Mouse (Mus musculus) heart, embryonic 15.5 days (tissue): ENCODE results near the gene Lima1. TPM values are rescaled to one million over a fixed set of nuclear protein-coding genes. Genes with fewer than 3 reads are reported as not detected.
"Not testable (repeated sequence)": the region's sequence is repeated elsewhere in the genome, so short reads cannot be mapped to it uniquely, and the experiment has no call there.

Experiments used
- ATAC-seq: fragments of 200-750 bp; cut with Nextera tagmentation; replicated peaks from 2 replicates; pipeline ENCODE4 v1.8.0; 2017; ENCODE audit warnings: low read depth, moderate TSS enrichment; ENCODE audit not compliant: insufficient number of reproducible peaks, insufficient read depth, low FRiP score
- H3K27ac ChIP-seq: fragments of 300-500 bp; sonication (generic); 2 replicates; pipeline ENCODE4 v1.5.1; 2015; ENCODE audit warnings: mild to moderate bottlenecking, inconsistent platforms
- H3K27me3 ChIP-seq: fragments of 300-500 bp; sonication (generic); 2 replicates; pipeline ENCODE4 v1.6.1; 2015; ENCODE audit warnings: inconsistent platforms
- H3K36me3 ChIP-seq: fragments of 300-500 bp; sonication (generic); 2 replicates; pipeline ENCODE4 v1.6.1; 2015; ENCODE audit warnings: mild to moderate bottlenecking, inconsistent platforms
- H3K4me1 ChIP-seq: fragments of 300-500 bp; sonication (generic); replicated peaks from 2 replicates; pipeline ENCODE4 v1.6.1; 2015; ENCODE audit warnings: inconsistent platforms
- H3K4me2 ChIP-seq: fragments of 300-500 bp; sonication (generic); 2 replicates; pipeline ENCODE4 v1.6.1; 2015; ENCODE audit warnings: inconsistent platforms, mild to moderate bottlenecking, moderate library complexity
- H3K4me3 ChIP-seq: fragments of 300-500 bp; sonication (generic); 2 replicates; pipeline ENCODE4 v1.5.1; 2015; ENCODE audit warnings: mild to moderate bottlenecking, inconsistent platforms
- H3K9ac ChIP-seq: fragments of 300-500 bp; sonication (generic); 2 replicates; pipeline ENCODE4 v1.6.1; 2015; ENCODE audit warnings: mild to moderate bottlenecking, inconsistent platforms
- H3K9me3 ChIP-seq: fragments of 300-500 bp; sonication (generic); replicated peaks from 2 replicates; pipeline ENCODE4 v1.6.1; 2016; ENCODE audit warnings: inconsistent platforms
- WGBS: fragments of 180-500 bp; shearing (Covaris S2); methylation state at CpG from one replicate; pipeline ENCODE4 v1.1.7; 2015; ENCODE audit warnings: mixed read lengths; 5-methylcytosine and 5-hydroxymethylcytosine counted together
- polyA plus RNA-seq: library from polyadenylated mRNA; unstranded; fragments of >200 nt; fragmentation: Nextera tagmentation; extraction: Ambion mirVana; gene quantifications from 2 replicates; pipeline ENCODE4 v1.2.1, GENCODE M21; 2015

The Lima1 gene
- polyA plus RNA-seq, 1 experiment from 2014 or later, result 17.9 TPM

DNA sequence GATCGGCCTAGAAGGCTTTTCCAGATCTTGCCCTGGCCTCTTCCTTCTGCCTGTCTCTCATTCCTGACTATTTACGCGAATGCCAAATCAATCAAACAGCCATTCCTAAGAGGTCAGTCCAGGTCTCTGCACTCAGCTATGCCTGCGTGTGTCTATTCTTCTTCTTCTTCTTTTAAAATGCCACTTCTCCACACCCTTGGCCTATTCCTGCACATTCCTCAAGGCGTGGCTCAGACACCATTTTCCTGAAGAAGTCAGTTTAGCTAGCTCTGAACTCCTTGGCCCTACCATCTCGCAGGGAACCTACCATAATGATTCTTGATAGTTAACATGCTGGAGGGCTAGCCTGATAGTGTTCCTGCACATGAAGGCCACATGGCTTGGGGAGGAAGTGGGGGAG is 75.5 kb downstream of the Lima1 start:
- WGBS, result 68% methylated on average over 6 of the region's 6 CpGs
- Histone ChIP-seq H3K9ac (no peak overlapping the region), H3K36me3 (peaks cover 24% of the 10 kb centered on the region), H3K4me2 (no peak overlapping the region), H3K27me3 (no peaks in the 10 kb centered on the region), H3K9me3 (no peaks in the 10 kb centered on the region), H3K27ac (no peak overlapping the region), H3K4me3 (no peak overlapping the region), H3K4me1 (peaks cover 27% of the 10 kb centered on the region)
- no peak for ATAC-seq

DNA sequence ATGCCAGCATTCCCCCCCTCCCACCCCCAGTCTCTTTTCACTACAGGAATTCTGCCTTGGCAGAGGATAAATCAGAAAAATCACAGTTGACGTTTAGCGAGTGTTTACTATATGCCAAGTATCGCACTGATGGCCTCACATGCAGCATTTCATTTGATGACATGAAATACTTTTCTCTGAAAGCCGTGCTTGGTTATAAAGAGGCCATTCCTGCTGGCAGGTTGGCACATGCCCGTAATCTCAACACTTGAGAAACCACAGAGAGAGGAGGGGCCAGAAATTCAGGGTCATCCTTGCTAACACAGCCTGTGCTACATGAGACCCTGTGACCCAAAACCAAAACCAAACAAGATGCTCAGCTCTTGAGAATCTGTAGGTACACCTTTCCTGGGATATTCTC is 77.4 kb downstream of the Lima1 start:
- no peak overlapping the region for H3K27ac ChIP-seq
- no peaks in the 10 kb centered on the region for H3K27me3 ChIP-seq
- H3K4me1 ChIP-seq, result peaks cover 15% of the 10 kb centered on the region
- H3K9me3 ChIP-seq, result no peaks in the 10 kb centered on the region
- no peak overlapping the region for H3K4me2 ChIP-seq
- peaks cover 36% of the 10 kb centered on the region for H3K36me3 ChIP-seq
- 64% methylated on average over 5 of the region's 5 CpGs for WGBS
- H3K4me3 ChIP-seq, result no peak overlapping the region
- no peak overlapping the region for H3K9ac ChIP-seq
- no peak for ATAC-seq

GRCm38 (mm10) chr15:99796735-99797134 is 78.5 kb downstream of the Lima1 start:
- Histone ChIP-seq H3K4me3 (no peak overlapping the region), H3K9me3 (no peaks in the 10 kb centered on the region), H3K9ac (no peak overlapping the region), H3K4me1 (peaks cover 3% of the 10 kb centered on the region), H3K4me2 (no peak overlapping the region), H3K36me3 (peaks cover 44% of the 10 kb centered on the region), H3K27ac (no peak overlapping the region), H3K27me3 (no peaks in the 10 kb centered on the region)
- ATAC-seq, result no peak
- WGBS, result 83% methylated on average over 9 of the region's 9 CpGs

DNA sequence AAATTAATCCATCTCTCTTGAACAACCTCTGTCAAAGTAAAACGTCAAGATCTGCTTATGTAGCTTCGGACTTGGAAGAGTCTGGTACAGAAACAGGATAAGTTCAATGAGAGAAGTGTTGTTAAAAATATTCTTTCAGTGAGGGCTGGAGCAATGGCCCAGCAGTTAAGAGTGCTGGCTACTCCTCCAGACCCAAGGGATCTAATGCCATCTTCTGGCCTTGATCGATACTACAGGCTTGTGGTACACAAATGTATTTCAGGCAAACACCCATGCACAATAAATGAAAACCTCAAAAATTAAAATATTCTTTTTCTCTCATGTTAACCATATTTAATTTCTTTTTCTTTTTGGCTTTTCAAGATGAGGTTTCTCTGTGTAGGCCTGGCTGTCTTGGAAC is 79.2 kb downstream of the Lima1 start:
- H3K36me3 ChIP-seq, result peaks cover 44% of the 10 kb centered on the region
- WGBS, result 86% methylated on average over 3 of the region's 3 CpGs
- H3K4me1 ChIP-seq, result no peaks in the 10 kb centered on the region
- no peak overlapping the region for H3K4me3 ChIP-seq
- no peak overlapping the region for H3K27ac ChIP-seq
- no peak overlapping the region for H3K9ac ChIP-seq
- no peaks in the 10 kb centered on the region for H3K27me3 ChIP-seq
- H3K9me3 ChIP-seq, result no peaks in the 10 kb centered on the region
- H3K4me2 ChIP-seq, result no peak overlapping the region
- no peak for ATAC-seq

- no peak overlapping the region for H3K4me2 ChIP-seq
- H3K27me3 ChIP-seq, result no peaks in the 10 kb centered on the region
- H3K9ac ChIP-seq, result no peak overlapping the region
- H3K4me1 ChIP-seq, result 0 out of 2 replicates have a peak, but pooled peaks cover 3% of the 10 kb centered on the region
- 87% methylated on average over 16 of the region's 16 CpGs for WGBS
- H3K4me3 ChIP-seq, result no peak overlapping the region
- ATAC-seq, result no peak
- H3K36me3 ChIP-seq, result peaks cover 36% of the 10 kb centered on the region
- H3K9me3 ChIP-seq, result no peaks in the 10 kb centered on the region
- no peak overlapping the region for H3K27ac ChIP-seq
Measured at GRCm38 (mm10) chr15:99792221-99792815, 82.9 kb downstream of the Lima1 start.

- WGBS, result 72% methylated on average over 3 of the region's 3 CpGs
- no peaks in the 10 kb centered on the region for H3K27me3 ChIP-seq
- H3K4me1 ChIP-seq, result 0 out of 2 replicates have a peak, but pooled peaks cover 3% of the 10 kb centered on the region
- H3K9me3 ChIP-seq, result no peaks in the 10 kb centered on the region
- H3K9ac ChIP-seq, result no peak overlapping the region
- no peak overlapping the region for H3K27ac ChIP-seq
- ATAC-seq, result no peak
- H3K36me3 ChIP-seq, result peaks cover 34% of the 10 kb centered on the region; the same call in 1 of the 2 replicates
- no peak overlapping the region for H3K4me3 ChIP-seq
- no peak overlapping the region for H3K4me2 ChIP-seq
Measured at GRCm38 (mm10) chr15:99791003-99791402, 84.3 kb downstream of the Lima1 start.

- H3K36me3 ChIP-seq, result peaks cover 31% of the 10 kb centered on the region; the same call in 1 of the 2 replicates
- no peak for ATAC-seq
- H3K27me3 ChIP-seq, result no peaks in the 10 kb centered on the region
- no peak overlapping the region for H3K9ac ChIP-seq
- 0 out of 2 replicates have a peak, but pooled peaks cover 3% of the 10 kb centered on the region for H3K4me1 ChIP-seq
- no peak overlapping the region for H3K4me2 ChIP-seq
- H3K9me3 ChIP-seq, result no peaks in the 10 kb centered on the region
- H3K4me3 ChIP-seq, result no peak overlapping the region
- no peak overlapping the region for H3K27ac ChIP-seq
- 94% methylated on average over 6 of the region's 6 CpGs for WGBS
Measured at GRCm38 (mm10) chr15:99790464-99790863, 84.8 kb downstream of the Lima1 start.

- H3K9me3 ChIP-seq, result no peaks in the 10 kb centered on the region
- H3K4me3 ChIP-seq, result no peak overlapping the region
- no peak overlapping the region for H3K4me2 ChIP-seq
- H3K4me1 ChIP-seq, result 0 out of 2 replicates have a peak, but pooled peaks cover 3% of the 10 kb centered on the region
- no peak for ATAC-seq
- H3K27me3 ChIP-seq, result no peaks in the 10 kb centered on the region
- H3K9ac ChIP-seq, result no peak overlapping the region
- H3K36me3 ChIP-seq, result peaks cover 23% of the 10 kb centered on the region; the same call in 1 of the 2 replicates
- H3K27ac ChIP-seq, result peak overlapping the region; percentile 43; the same call in 1 of the 2 replicates
- 62% methylated on average over 9 of the region's 9 CpGs for WGBS
Measured at GRCm38 (mm10) chr15:99787625-99788120, 87.6 kb downstream of the Lima1 start.

- H3K4me1 ChIP-seq, result no peaks in the 10 kb centered on the region
- 91% methylated on average over 16 of the region's 16 CpGs for WGBS
- H3K9me3 ChIP-seq, result no peaks in the 10 kb centered on the region
- no peak overlapping the region for H3K27ac ChIP-seq
- ATAC-seq, result no peak
- peaks cover 27% of the 10 kb centered on the region for H3K36me3 ChIP-seq
- H3K4me3 ChIP-seq, result no peak overlapping the region
- no peaks in the 10 kb centered on the region for H3K27me3 ChIP-seq
- H3K4me2 ChIP-seq, result no peak overlapping the region
- H3K9ac ChIP-seq, result no peak overlapping the region
Measured at GRCm38 (mm10) chr15:99778677-99779335, 96.5 kb downstream of the Lima1 start.

DNA sequence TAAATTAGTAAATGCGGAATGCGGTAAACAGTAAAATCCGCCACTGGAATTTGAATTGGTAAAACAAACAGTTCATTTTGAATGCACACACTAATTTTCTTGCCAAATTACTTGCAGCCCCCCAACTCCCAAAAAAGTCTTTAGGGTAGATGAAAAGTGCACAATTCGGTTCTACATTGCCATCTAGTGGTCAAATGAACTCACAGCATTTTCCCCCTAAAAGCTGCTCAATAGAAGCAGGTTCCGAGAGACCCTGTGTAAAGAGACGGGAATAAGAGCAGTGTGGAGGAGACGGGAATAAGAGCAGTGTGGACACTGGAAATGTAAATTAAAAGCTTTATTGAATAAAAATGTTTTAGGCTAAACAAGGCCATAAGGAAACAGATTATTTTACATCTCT is 97.1 kb downstream of the Lima1 start:
- peaks cover 21% of the 10 kb centered on the region for H3K36me3 ChIP-seq
- ATAC-seq, result no peak
- no peak overlapping the region for H3K4me3 ChIP-seq
- no peaks in the 10 kb centered on the region for H3K27me3 ChIP-seq
- no peaks in the 10 kb centered on the region for H3K9me3 ChIP-seq
- 31% methylated on average over 7 of the region's 7 CpGs for WGBS
- no peak overlapping the region for H3K9ac ChIP-seq
- no peak overlapping the region for H3K27ac ChIP-seq
- H3K4me2 ChIP-seq, result no peak overlapping the region
- H3K4me1 ChIP-seq, result no peaks in the 10 kb centered on the region

- Histone ChIP-seq H3K4me3 (no peak overlapping the region), H3K9ac (no peak overlapping the region), H3K36me3 (no peaks in the 10 kb centered on the region; the same call in 1 of the 2 replicates), H3K4me2 (peak overlapping the region; percentile 91), H3K9me3 (no peaks in the 10 kb centered on the region), H3K4me1 (peaks cover 12% of the 10 kb centered on the region), H3K27me3 (no peaks in the 10 kb centered on the region), H3K27ac (no peak overlapping the region)
- 46% methylated on average over 3 of the region's 3 CpGs for WGBS
- no peak for ATAC-seq
Measured at GRCm38 (mm10) chr15:99772925-99773324, 102.3 kb downstream of the Lima1 start.

DNA sequence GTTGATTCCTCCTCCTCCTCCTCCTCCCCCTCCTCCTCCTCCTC is 102.6 kb downstream of the Lima1 start, which contains the start of gene Cers5:
Gene Cers5, minus strand, starts transcription at position 5 of the 44 bp plus-strand sequence.
- H3K36me3 ChIP-seq, ATAC-seq, H3K9me3 ChIP-seq, H3K27me3 ChIP-seq: not testable (repeated sequence)
- Histone ChIP-seq H3K4me1 (peaks cover 12% of the 10 kb centered on the region), H3K4me3 (peak within 1 kb of the TSS; percentile 85), H3K9ac (peak within 1 kb of the TSS; percentile 79), H3K4me2 (peak within 1 kb of the TSS; percentile 91), H3K27ac (peak within 1 kb of the TSS; percentile 86)
